Mouse (Mus musculus) frontal cortex, adult 2 months (tissue): ENCODE measurements around the gene Rangap1. TPM values are rescaled to one million over a fixed set of nuclear protein-coding genes. Genes with fewer than 3 reads are reported as not detected.

Experiments used
- DNase-seq, 2 experiments: peaks; one replicate each; pipeline ENCODE4 v3.0.0; 2022; ENCODE audit warnings: low spot score in 1 of 2; ENCODE audit errors: extremely low spot score in 1 of 2
- polyA plus RNA-seq: library from polyadenylated mRNA; depleted of rRNA; stranded (reverse); fragments of >200 nt; gene quantifications from 2 replicates; pipeline ENCODE4 v1.2.3, GENCODE M21; 2012; rRNA removed

Gene Rangap1
- polyA plus RNA-seq: 131 and 140 TPM in 2 replicates

- peak in 1 of 2 experiments; percentile 74 for DNase-seq
These were observed at the start of gene Rangap1, which contains the start of gene Zc3h7b for GRCm38 (mm10) chr15:81744992-81745600. Rangap1 (minus strand) TSS chr15:81745530. Zc3h7b (plus strand) TSS chr15:81745057.

- no peak for DNase-seq
These were observed 47.1 kb upstream of the Rangap1 start for GRCm38 (mm10) chr15:81792444-81792843.

GRCm38 (mm10) chr15:81787525-81787924, 42.2 kb upstream of the Rangap1 start:
- DNase-seq: no peak

DNA sequence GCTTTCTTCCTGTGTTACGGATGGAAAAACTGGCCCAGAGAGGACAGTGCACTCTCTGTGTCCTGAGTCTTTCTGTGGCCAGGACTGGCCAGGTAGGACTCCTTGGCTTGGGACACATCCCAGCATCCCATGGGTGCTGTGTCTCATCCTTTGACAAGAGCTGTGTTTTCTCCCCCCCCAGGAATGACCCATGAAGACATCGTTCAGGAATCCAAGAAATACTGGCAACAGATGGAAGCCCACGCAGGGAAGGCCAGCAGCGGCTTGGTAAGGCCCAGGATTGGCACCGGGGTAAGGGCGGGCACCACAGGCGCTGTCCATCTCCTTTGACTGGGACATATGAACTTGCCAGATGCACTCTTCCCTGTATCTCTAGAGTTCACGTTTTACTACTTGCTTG, 40.4 kb upstream of the Rangap1 start:
- DNase-seq: no peak

GRCm38 (mm10) chr15:81784762-81785161, 39.4 kb upstream of the Rangap1 start:
- no peak for DNase-seq

- DNase-seq: no peak
These were observed 36.5 kb upstream of the Rangap1 start for GRCm38 (mm10) chr15:81781816-81782215.

- DNase-seq: no peak
These were observed 31.5 kb upstream of the Rangap1 start for GRCm38 (mm10) chr15:81776631-81777422.

DNA sequence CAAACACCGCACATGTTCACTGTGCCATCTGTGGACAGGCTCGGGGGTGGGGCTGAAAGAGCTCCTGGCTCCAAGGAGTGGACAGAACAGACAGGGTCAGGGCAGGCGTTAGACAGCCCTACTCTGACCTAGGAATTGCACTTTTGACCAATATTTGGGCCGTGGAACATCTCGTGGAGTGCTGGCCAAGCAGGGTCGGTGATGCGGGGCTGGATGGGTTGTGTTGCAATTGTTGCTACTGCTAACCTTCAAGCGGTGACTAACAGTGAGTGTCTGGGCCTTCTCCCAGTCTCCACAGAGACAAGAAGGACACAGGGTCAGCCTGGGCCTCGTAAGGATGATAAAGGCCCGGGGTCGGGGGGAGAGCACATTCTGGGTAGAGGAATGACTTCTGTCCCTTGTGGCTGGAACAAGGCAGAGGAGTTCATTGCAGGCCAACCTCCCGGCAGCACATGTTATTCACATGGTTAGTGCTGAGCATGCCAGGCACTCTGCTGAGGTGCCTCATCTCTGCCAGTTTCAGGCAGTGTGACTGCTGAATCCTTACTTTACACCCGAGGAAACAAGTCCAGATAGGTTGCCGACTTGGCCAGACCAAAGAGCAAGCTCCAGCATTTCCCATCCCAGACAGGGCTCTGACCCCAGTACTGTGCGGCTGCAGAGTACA, 29.3 kb upstream of the Rangap1 start:
- DNase-seq: no peak

DNA sequence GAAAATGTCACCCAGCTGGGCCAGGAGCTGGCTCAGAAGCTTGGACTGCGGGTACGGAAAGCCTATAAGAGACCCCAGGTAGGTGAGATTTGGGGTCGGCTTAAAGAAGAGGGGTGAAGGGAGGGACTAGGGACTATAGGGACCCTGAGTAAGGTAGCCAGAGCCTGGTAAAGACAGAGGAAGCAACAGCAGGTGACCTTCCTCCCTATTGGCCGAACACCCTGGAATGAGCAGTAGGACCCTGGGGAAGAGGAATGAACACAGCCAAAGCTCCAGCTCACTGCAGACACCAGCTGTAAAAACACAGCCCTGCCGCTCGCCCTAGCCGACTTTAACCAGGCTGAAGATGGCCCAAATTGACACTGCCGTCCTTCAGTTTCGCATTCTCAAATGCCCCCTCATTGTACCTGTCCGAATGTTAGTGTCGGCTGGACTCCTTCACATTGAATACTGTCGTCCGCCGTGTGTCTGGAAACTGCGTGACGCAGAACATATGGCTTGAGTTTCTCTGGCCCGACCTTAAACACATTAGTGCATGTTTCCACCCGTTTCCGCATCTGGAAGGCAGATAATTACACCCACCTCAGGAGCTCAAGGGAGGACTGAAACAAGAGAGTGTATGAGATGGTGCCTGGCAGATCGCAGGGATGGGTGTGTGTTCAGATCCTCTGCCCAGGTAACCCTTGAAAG, 27.2 kb upstream of the Rangap1 start:
- no peak for DNase-seq

- no peak for DNase-seq
These were observed 23.7 kb upstream of the Rangap1 start for GRCm38 (mm10) chr15:81769037-81769436.

DNA sequence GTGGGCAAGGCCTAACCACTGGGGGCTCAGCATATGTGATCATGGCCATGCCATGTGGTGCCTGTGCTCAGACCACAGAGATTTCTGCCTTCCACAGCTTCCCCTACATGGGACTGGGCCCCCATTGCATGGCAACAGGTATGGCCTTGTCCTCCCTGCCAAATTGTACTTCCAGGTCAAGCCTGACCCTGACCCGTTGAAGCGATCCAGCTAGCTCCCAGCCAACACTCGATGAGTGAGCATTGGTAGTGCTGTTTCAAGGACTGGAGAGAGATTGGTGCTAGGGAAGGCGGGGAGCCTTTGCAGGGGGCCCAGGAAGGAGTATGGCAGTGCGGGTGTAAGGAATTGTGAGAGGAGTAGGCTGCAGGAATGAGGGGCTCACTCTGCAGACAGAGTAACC, 21.1 kb upstream of the Rangap1 start:
- no peak for DNase-seq

DNA sequence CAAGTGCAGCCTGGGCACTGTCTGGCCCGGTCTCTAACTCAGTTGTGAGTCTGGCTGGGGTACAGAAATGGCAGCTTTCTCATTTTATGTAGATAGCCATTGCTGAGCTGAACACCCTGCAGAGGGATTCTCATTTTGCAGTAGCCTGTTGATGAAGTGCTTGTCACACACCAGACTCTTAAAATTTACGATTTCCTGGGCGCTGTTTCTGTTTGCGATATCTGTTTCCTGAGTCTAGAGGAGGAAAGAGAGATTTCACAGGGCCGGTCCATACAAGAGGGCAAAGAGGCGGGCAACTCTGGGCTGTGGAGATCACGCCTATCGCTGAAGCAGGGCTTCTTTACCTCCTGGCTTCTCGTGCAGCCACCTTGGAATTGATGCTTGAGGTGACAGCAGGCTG, 20.3 kb upstream of the Rangap1 start:
- no peak for DNase-seq

- no peak for DNase-seq
These were observed 19.2 kb upstream of the Rangap1 start for GRCm38 (mm10) chr15:81764573-81764972.

- DNase-seq: no peak
These were observed 16.6 kb upstream of the Rangap1 start for GRCm38 (mm10) chr15:81761959-81762358.

GRCm38 (mm10) chr15:81761381-81761780, 16.1 kb upstream of the Rangap1 start:
- DNase-seq: no peak

GRCm38 (mm10) chr15:81760361-81761079, 15.2 kb upstream of the Rangap1 start:
- DNase-seq: no peak

- DNase-seq: no peak
These were observed 14.2 kb upstream of the Rangap1 start for GRCm38 (mm10) chr15:81759542-81759941.

- DNase-seq: peak in 1 of 2 experiments; percentile 14
These were observed 13.4 kb upstream of the Rangap1 start for GRCm38 (mm10) chr15:81758701-81759100.

GRCm38 (mm10) chr15:81753669-81754068, 8.3 kb upstream of the Rangap1 start:
- no peak for DNase-seq

- DNase-seq: no peak
These were observed 4.4 kb upstream of the Rangap1 start for GRCm38 (mm10) chr15:81749742-81750141.
